Mouse (Mus musculus) neural tube, embryonic 12.5 days (tissue): ENCODE results near the gene Sez6l. TPM values are rescaled to one million over a fixed set of nuclear protein-coding genes. Genes with fewer than 3 reads are reported as not detected.

ENCODE experiments used
- ATAC-seq: fragments of 200-750 bp; cut with Nextera tagmentation; 2 replicates; pipeline ENCODE4 v1.8.0; 2017; ENCODE audit warnings: low read depth, mild to moderate bottlenecking, moderate TSS enrichment, moderate library complexity; ENCODE audit not compliant: low FRiP score
- H3K27ac ChIP-seq: fragments of 300-500 bp; sonication (generic); 2 replicates; pipeline ENCODE4 v1.5.1; 2016
- H3K27me3 ChIP-seq: fragments of 300-500 bp; sonication (generic); replicated peaks from 2 replicates; pipeline ENCODE4 v1.6.1; 2016; ENCODE audit warnings: mild to moderate bottlenecking
- H3K36me3 ChIP-seq: fragments of 300-500 bp; sonication (generic); 2 replicates; pipeline ENCODE4 v1.6.1; 2016; ENCODE audit warnings: mild to moderate bottlenecking
- H3K4me1 ChIP-seq: fragments of 300-500 bp; sonication (generic); 2 replicates; pipeline ENCODE4 v1.6.1; 2016
- H3K4me2 ChIP-seq: fragments of 300-500 bp; sonication (generic); replicated peaks from 2 replicates; pipeline ENCODE4 v1.6.1; 2016; ENCODE audit warnings: mild to moderate bottlenecking
- H3K4me3 ChIP-seq: fragments of 300-500 bp; sonication (generic); 2 replicates; pipeline ENCODE4 v1.5.1; 2016
- H3K9ac ChIP-seq: fragments of 300-500 bp; sonication (generic); 2 replicates; pipeline ENCODE4 v1.6.1; 2016; ENCODE audit warnings: mild to moderate bottlenecking
- H3K9me3 ChIP-seq: fragments of 300-500 bp; sonication (generic); 2 replicates; pipeline ENCODE4 v1.6.1; 2016; ENCODE audit warnings: mild to moderate bottlenecking
- WGBS: fragments of 180-500 bp; shearing (Covaris S2); methylation state at CpG from one replicate; pipeline ENCODE4 v1.1.7; 2016; 5-methylcytosine and 5-hydroxymethylcytosine counted together
- polyA plus RNA-seq: library from polyadenylated mRNA; unstranded; fragments of >200 nt; fragmentation: Nextera tagmentation; extraction: Ambion mirVana; gene quantifications from 2 replicates; pipeline ENCODE4 v1.2.1, GENCODE M21; 2016

The Sez6l gene
- polyA plus RNA-seq, 1 experiment from 2014 or later, result 13.0 TPM

- 25% methylated on average over 3 of the region's 3 CpGs for WGBS
- no peak overlapping the region for H3K9ac ChIP-seq
- no peak overlapping the region for H3K4me2 ChIP-seq
- no peaks in the 10 kb centered on the region for H3K9me3 ChIP-seq
- H3K27ac ChIP-seq, result no peak overlapping the region
- no peak for ATAC-seq
- no peaks in the 10 kb centered on the region for H3K36me3 ChIP-seq
- peaks cover 31% of the 10 kb centered on the region for H3K4me1 ChIP-seq
- H3K27me3 ChIP-seq, result no peaks in the 10 kb centered on the region
- no peak overlapping the region for H3K4me3 ChIP-seq
These were observed 26.6 kb upstream of the Sez6l start for GRCm38 (mm10) chr5:112603594-112603993.

GRCm38 (mm10) chr5:112600309-112600939 lies 23.4 kb upstream of the Sez6l start:
- H3K36me3 ChIP-seq, result no peaks in the 10 kb centered on the region
- no peaks in the 10 kb centered on the region for H3K27me3 ChIP-seq
- H3K27ac ChIP-seq, result no peak overlapping the region
- ATAC-seq, result no peak
- H3K4me3 ChIP-seq, result no peak overlapping the region
- H3K4me1 ChIP-seq, result peaks cover 32% of the 10 kb centered on the region
- H3K4me2 ChIP-seq, result no peak overlapping the region
- H3K9me3 ChIP-seq, result no peaks in the 10 kb centered on the region
- WGBS, result 44% methylated on average over 11 of the region's 11 CpGs
- H3K9ac ChIP-seq, result no peak overlapping the region

- no peak overlapping the region for H3K4me3 ChIP-seq
- H3K27me3 ChIP-seq, result no peaks in the 10 kb centered on the region
- H3K27ac ChIP-seq, result no peak overlapping the region
- no peak overlapping the region for H3K9ac ChIP-seq
- WGBS, result 83% methylated on average over 6 of the region's 6 CpGs
- H3K4me1 ChIP-seq, result peaks cover 30% of the 10 kb centered on the region
- H3K4me2 ChIP-seq, result no peak overlapping the region
- no peaks in the 10 kb centered on the region for H3K9me3 ChIP-seq
- ATAC-seq, result no peak
- no peaks in the 10 kb centered on the region for H3K36me3 ChIP-seq
These were observed 22.7 kb upstream of the Sez6l start for GRCm38 (mm10) chr5:112599538-112600308.

DNA sequence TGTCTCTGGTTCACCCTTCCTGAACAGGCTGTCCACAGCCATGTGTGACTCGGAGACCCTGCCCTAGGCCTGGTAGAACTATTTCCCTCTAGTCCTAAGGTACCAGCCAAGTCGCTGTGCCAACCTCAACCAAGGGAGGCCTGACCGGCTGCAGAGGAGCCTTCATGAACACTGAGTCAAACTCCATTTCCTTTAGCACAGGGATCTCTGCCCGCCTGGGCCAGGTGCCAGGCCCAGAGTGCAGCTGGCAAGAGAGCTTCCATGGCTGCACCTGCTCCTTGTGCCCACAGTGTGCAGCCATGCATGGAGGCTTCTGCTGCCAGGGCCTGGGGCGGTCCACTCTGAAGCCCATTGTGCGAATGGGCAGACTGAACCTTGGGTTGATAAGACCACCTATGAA lies 20.9 kb upstream of the Sez6l start:
- no peaks in the 10 kb centered on the region for H3K27me3 ChIP-seq
- H3K9me3 ChIP-seq, result no peaks in the 10 kb centered on the region
- no peak overlapping the region for H3K4me3 ChIP-seq
- H3K9ac ChIP-seq, result no peak overlapping the region
- H3K4me2 ChIP-seq, result no peak overlapping the region
- H3K27ac ChIP-seq, result no peak overlapping the region
- ATAC-seq, result no peak
- H3K4me1 ChIP-seq, result peaks cover 19% of the 10 kb centered on the region
- WGBS, result 89% methylated on average over 6 of the region's 6 CpGs
- no peaks in the 10 kb centered on the region for H3K36me3 ChIP-seq

GRCm38 (mm10) chr5:112597307-112597706 lies 20.3 kb upstream of the Sez6l start:
- Histone ChIP-seq H3K27ac (no peak overlapping the region), H3K36me3 (no peaks in the 10 kb centered on the region), H3K4me2 (no peak overlapping the region), H3K9ac (no peak overlapping the region), H3K27me3 (no peaks in the 10 kb centered on the region), H3K4me3 (no peak overlapping the region), H3K9me3 (no peaks in the 10 kb centered on the region), H3K4me1 (peaks cover 19% of the 10 kb centered on the region)
- ATAC-seq, result no peak
- WGBS, result 84% methylated on average over 2 of the region's 2 CpGs

DNA sequence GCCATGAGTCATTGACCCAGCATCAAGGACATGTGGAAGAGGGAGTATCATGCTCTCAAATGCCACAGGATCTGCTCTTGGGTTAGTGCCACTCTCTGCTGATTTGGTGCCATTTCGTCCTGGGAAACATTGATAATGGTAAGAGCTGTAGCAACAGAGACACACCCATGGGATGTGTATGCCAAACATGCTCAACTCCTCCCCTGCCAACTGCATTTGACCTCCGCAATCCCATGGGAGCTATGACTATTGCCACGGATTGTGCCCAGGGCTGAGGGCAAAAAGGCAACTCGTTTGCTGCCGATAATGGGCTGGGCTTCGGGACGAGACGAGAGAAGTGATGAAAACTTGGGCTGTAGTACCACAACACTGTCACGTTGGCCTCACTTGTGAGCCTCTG lies 19.7 kb upstream of the Sez6l start:
- Histone ChIP-seq H3K4me3 (no peak overlapping the region), H3K27ac (no peak overlapping the region), H3K9me3 (no peaks in the 10 kb centered on the region), H3K9ac (no peak overlapping the region), H3K36me3 (no peaks in the 10 kb centered on the region), H3K4me1 (peaks cover 19% of the 10 kb centered on the region), H3K4me2 (no peak overlapping the region), H3K27me3 (no peaks in the 10 kb centered on the region)
- WGBS, result 85% methylated on average over 9 of the region's 9 CpGs
- ATAC-seq, result no peak

GRCm38 (mm10) chr5:112595701-112596632 lies 19.0 kb upstream of the Sez6l start:
- Histone ChIP-seq H3K27me3 (no peaks in the 10 kb centered on the region), H3K4me3 (no peak overlapping the region), H3K27ac (no peak overlapping the region), H3K4me1 (peaks cover 19% of the 10 kb centered on the region), H3K9me3 (no peaks in the 10 kb centered on the region), H3K36me3 (no peaks in the 10 kb centered on the region), H3K4me2 (no peak overlapping the region), H3K9ac (no peak overlapping the region)
- no peak for ATAC-seq
- WGBS, result 78% methylated on average over 7 of the region's 7 CpGs

- WGBS, result 86% methylated on average over 1 of the region's 1 CpGs
These were observed 14.7 kb upstream of the Sez6l start for GRCm38 (mm10) chr5:112591706-112592105.

GRCm38 (mm10) chr5:112586071-112586470 lies 9.1 kb upstream of the Sez6l start:
- 58% methylated on average over 6 of the region's 6 CpGs for WGBS
- Histone ChIP-seq H3K4me2 (no peak overlapping the region), H3K4me1 (peaks cover 11% of the 10 kb centered on the region; the same call in 1 of the 2 replicates), H3K9me3 (no peaks in the 10 kb centered on the region), H3K36me3 (no peaks in the 10 kb centered on the region), H3K27ac (no peak overlapping the region), H3K9ac (no peak overlapping the region), H3K27me3 (no peaks in the 10 kb centered on the region), H3K4me3 (no peak overlapping the region)
- no peak for ATAC-seq

More at GRCm38 (mm10) chr5:112591706-112592105, 14.7 kb upstream of the Sez6l start:
- no peaks in the 10 kb centered on the region for H3K36me3 ChIP-seq
- H3K9ac ChIP-seq, result no peak overlapping the region
- no peak overlapping the region for H3K27ac ChIP-seq
- no peaks in the 10 kb centered on the region for H3K9me3 ChIP-seq
- no peak overlapping the region for H3K4me3 ChIP-seq
- H3K27me3 ChIP-seq, result no peaks in the 10 kb centered on the region
- peaks cover 11% of the 10 kb centered on the region for H3K4me1 ChIP-seq
- H3K4me2 ChIP-seq, result no peak overlapping the region
- no peak for ATAC-seq

GRCm38 (mm10) chr5:112584155-112584769 lies 7.3 kb upstream of the Sez6l start:
- no peak overlapping the region for H3K4me3 ChIP-seq
- no peak overlapping the region for H3K9ac ChIP-seq
- no peak overlapping the region for H3K27ac ChIP-seq
- ATAC-seq, result no peak
- WGBS, result 92% methylated on average over 4 of the region's 4 CpGs
- no peaks in the 10 kb centered on the region for H3K36me3 ChIP-seq
- H3K27me3 ChIP-seq, result no peaks in the 10 kb centered on the region
- H3K9me3 ChIP-seq, result no peaks in the 10 kb centered on the region
- peaks cover 11% of the 10 kb centered on the region; the same call in 1 of the 2 replicates for H3K4me1 ChIP-seq
- H3K4me2 ChIP-seq, result no peak overlapping the region

DNA sequence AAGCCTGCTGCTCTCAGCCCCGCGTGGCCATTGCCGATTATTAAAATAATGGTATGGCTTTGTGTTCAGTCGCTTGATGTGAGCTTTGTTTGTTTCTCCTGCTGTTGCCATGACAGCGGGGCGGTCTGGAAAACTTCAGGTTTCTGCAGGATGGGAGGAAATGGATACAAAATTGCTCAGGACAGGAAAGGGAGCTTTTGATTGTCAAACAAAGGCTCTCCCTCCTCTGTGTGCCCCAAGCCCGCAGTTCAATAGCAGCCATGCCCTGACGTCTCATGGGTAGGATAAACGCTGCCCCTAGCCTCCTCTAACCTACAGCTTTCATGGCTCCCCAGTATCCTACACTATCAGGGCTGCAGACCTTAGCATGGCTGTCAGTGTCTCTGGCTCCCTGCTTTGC lies 6.3 kb upstream of the Sez6l start:
- no peak for ATAC-seq
- H3K9ac ChIP-seq, result no peak overlapping the region
- H3K4me3 ChIP-seq, result no peak overlapping the region
- H3K27me3 ChIP-seq, result no peaks in the 10 kb centered on the region
- no peak overlapping the region; the same call in 1 of the 2 replicates for H3K4me2 ChIP-seq
- 24% methylated on average over 9 of the region's 9 CpGs for WGBS
- H3K4me1 ChIP-seq, result peaks cover 11% of the 10 kb centered on the region; the same call in 1 of the 2 replicates
- no peak overlapping the region for H3K27ac ChIP-seq
- H3K9me3 ChIP-seq, result no peaks in the 10 kb centered on the region
- H3K36me3 ChIP-seq, result no peaks in the 10 kb centered on the region
